Mouse (Mus musculus) lung, adult 18-20 months (tissue): ENCODE measurements around the gene Hspb2.

Experiments used
- DNase-seq, 2 experiments: peaks; one replicate each; pipeline ENCODE4 v3.0.0; 2022; ENCODE audit warnings: mixed read lengths in 2 of 2

The Hspb2 gene

DNA sequence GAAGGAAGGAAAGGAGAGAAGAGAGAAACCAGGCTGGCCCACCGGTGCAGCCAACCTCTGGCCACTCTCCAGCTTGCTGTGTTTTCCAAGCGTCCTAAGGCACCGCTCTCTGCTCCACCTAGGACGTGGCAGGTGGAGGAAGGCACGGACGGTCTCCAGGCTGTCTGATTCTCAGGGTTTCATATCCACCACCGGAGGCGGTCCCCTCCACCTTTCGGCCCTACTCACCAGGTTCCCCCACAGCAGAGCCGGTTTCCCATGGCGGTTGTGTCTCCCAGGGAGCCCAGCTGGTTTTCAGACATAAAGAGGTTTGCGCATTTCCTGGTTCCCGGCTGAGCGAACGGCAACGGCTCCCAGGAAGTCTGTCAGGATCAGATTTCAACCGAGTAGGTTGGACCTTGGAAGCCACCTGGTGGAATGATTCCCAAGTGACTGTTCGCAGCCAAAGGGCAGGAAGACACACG lies 5.9 kb downstream of the Hspb2 start, which contains the start of gene 2310030G06Rik:
TSS of gene 2310030G06Rik (minus strand) at position 323 of the 464 bp plus-strand sequence.
- DNase-seq: peak; percentile 76 to 85

DNA sequence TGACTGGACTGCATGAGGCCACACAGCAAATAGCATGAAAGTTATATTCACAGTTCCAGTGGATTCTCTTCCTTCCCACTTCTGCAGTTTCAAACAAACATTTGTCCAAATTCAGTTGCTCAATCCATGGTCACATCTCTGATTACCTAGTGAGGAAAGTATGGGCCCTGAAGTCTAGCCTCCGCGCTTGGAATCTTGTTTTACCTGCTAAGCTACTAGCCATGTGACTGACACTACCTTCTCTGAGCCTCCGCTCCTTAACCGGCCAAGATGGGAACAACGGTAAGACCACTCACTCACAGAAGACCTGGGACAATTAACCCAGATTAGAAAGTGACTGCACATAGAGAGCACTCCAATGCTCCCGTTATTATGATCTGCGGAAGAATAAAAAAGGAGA lies 6.3 kb downstream of the Hspb2 start:
- peak; percentile 68 to 78 for DNase-seq

DNA sequence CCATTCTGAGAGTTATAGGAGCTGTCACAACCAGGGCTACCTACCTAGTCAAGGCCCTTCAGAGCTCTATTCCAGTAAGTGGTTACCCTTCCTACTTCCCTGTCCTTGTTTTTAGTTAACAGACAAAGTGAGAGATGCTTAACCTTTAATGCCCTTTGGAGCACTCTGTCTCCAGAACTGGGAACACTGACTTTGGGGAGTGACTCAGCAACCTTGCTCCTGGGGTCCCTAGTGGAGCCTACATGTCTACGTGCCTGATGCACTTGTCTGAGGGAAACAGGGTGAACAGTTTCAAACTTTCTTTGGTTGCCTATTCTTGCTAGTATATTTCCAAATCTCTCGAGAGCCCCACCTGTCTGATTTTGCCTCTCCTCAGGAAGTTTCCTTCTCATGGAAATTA lies 9.4 kb downstream of the Hspb2 start:
- DNase-seq: no peak

DNA sequence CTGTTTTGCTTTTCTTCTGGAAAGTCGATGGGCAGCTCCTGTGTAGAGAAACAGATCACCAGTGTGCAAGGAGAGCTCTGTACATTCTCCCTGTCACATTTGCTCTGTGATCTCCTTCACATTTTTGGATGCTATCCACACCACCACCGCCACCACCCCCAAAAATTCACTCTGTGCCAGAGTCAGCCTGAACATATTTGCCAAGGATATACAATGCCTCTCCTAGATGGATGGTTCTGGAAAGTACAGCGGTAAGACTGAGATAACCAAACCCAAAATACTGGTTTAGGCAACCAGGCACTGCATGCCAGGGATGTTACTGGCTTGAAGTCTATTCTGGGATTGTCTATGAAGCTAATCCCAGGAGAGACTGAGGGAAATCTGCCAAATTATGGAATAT lies 9.9 kb downstream of the Hspb2 start:
- no peak for DNase-seq

DNA sequence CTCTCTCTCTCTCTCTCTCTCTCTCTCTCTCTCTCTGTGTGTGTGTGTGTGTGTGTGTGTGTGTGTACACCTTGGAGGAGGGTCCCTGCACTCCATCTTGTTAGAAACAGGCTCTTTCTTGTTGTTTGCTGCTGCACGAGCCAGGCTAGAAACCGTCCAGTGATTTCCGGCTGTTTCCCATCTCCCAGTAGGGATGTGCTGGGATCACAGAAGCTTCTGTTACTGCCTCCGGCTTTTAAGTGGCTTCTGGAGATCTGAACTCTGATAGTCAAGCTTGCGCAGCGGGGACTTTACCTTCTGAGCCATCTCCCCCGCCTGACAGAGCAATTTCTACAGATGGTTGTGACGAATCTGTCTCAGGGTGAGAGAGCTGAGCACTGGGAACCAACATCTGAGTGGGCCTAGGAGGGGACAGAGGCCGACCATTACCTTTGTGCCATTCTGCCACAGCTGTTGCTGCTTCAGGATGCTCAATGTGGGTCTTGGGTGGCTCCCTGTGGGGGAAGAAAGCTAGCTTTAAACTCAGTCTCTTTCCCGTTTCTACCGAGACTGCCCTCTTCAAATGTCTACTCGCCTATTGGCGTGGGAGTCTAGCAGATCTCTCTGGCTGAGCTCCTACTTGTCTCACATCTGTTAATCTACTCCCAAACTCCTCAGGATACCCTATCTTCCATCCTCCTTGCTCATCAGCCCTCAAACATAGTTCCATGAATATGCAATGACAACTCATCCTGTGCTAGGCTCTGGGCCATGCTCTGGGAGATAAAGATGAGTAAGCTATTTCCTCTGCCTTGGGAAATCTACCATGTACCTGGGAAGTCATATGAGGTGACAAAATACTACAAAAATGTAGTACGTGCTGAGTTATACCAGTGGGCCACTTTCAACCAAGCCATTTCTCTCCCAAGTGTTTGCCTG lies 11.0 kb downstream of the Hspb2 start:
- no peak for DNase-seq

DNA sequence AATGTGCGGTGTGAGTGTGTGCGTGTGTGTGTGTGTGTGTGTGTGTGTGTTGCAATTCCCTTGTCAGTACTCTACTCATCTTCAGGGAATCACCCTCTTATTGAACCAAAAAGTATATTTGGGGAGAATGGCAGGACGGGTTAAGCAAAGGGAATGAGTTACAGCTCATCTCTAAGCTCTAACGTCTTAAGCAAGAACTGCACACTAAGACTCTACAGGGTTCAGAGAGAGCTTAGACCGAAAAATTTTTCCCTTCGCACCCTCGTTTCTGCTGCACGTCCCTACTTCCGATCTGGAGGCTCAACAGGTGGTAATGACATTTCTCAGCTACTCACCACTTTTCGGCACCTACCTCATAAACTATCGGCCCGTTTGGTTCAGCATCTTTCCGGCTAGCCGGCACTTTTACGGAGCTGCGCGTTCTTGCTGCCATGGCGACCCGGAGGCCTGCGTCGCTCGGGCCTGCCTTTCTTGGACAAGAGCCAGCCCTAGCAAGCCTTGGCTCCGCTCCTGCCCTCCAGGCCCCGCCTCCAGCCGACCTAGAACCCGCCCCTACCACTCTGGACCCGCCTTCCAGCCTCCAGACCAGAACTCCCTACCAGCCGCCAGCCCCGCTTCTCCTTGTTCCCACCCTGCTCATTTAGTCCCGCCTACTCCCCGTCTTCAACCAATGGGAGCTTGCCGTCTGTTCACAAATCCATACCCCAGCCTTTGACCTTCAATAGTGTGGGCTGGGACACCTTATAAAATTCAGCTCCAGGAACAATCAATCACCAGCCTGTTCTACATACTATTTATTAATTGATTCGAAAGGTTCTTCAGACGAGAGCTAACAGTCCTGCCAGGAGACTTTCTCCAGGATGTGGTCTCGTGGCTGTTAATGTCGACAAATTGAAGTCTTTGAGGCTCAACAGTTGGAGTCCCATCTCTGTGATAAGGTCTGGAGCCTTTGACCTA lies 13.0 kb downstream of the Hspb2 start, which contains the start of gene Dixdc1:
TSS of gene Dixdc1 (minus strand) at position 604 of the 957 bp plus-strand sequence.
- DNase-seq: peak; percentile 95

DNA sequence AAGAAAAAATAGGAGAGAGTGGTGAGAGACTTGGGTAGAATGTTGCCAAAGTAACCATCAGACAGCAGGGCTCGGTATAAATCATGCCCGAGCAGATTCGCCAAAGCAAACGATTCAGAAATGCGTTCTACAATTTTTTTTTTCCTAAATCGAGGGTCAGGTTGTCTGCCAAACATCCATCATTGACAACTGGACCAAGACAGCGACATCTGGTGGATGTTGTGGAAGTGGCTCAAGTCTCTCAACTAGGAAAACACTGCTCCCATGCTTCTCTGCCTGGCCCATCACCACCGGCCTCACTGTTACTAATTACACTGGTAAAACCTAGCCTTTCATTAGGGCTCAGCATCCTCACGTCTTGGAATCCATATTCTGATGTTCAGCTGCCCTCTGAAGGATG lies 17.2 kb downstream of the Hspb2 start:
- peak; percentile 57 to 62 for DNase-seq

DNA sequence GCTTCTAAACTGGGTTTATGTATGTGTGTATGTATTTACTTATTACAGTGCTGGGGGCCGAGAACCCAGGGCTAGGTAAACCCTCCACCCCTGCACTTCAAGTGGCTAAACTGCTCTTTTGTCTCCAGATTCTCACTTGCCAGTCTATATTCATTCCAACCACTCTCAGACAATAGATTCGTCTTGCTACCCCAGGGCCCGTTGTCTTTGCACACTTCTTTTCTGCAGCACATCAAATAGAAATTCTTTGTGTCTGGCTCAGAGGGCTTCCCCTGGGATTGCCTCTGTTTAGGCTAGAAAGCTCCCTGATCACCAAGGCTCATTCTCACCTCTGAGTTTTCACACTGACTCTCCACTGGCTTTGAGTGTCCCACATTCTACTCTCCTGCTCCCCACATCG lies 19.6 kb downstream of the Hspb2 start:
- DNase-seq: no peak

DNA sequence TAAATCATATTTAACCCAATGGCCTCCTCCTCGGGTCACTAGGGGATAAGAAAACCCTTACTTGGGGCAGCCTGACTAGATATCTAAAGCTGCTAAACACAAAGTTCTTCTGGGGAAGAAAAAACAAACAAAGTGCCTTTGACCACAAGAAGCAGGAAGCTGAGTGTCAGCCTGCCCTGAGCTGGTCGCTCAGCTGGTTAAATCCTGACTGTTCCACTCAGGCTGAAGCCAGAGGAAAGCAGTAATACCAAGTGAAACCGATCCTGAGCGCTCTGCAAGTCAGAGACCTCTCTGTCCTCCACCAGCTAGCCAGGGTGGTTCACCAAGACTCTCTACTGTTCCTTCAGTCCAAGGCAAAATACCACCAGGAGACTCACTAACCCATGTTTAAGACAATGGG lies 22.6 kb downstream of the Hspb2 start:
- DNase-seq: no peak

DNA sequence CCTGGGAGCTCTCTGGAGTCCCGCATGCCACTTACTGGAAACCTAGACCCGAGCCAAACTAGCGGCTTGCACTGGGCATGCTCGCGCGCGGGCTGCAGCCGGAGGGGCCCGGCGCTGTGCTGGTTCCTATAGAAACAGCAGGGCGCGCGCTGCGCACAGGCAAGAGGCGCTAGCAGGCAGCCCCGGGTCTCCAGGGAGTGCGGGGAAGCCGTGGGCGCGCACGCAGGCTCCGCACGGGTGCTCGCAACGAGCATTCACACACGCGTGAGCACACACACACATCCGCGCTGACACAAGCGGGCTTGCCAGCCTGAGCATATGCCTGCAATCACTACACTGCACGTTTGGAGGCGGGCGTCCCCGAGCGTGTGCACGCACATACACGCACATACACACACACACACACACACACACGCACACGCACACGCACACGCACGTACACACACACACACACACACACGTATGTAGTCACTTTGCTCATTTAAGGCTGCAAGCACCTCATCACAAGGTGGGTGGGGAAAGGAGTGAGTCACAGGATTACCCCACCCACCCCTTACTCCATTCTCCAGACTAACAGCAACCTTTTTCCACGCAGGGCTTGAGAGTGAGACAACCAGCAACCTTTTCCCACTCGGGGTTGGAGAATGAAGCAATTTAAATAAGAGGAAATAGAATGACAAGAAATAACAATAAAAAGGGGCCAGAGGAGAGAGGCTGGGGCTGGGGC lies 24.1 kb downstream of the Hspb2 start:
- peak in 1 of 2 experiments; percentile 62 for DNase-seq

DNA sequence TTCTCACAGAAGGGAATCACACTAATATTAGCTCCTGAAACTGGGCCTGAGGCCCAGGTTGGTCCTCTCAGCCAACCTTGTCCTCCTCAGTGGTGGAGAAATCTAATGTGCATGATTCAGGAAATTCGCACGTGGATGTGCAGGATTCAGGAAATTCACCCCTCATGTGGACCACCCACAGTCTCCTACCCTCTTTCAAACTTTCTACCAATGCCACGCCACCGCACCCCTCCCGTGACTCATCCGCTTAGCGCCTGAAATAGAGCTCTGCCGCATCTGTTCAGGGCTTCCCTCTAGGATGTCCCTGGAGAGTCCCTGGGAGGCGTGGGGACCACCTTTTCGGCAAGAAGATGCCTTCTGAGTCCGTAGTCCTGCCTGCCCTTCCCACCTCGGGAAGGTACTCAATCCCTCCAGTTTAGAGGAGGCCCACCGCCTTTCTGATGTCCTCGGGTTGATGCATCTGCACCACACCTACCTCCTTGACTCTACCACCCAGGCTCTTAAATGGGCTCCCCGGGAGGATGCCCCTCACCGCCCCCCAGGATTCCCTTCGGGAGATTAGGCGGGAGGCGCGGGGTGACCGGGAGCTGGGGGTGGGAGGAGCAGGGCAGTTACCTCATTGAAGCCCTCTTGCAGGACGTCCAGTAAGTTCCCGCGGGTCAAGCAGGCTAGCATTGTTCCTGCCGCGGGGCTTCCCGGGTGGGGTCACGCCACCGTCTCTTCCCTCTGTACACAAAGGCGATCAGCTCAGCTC lies 24.8 kb downstream of the Hspb2 start:
- DNase-seq: no peak

DNA sequence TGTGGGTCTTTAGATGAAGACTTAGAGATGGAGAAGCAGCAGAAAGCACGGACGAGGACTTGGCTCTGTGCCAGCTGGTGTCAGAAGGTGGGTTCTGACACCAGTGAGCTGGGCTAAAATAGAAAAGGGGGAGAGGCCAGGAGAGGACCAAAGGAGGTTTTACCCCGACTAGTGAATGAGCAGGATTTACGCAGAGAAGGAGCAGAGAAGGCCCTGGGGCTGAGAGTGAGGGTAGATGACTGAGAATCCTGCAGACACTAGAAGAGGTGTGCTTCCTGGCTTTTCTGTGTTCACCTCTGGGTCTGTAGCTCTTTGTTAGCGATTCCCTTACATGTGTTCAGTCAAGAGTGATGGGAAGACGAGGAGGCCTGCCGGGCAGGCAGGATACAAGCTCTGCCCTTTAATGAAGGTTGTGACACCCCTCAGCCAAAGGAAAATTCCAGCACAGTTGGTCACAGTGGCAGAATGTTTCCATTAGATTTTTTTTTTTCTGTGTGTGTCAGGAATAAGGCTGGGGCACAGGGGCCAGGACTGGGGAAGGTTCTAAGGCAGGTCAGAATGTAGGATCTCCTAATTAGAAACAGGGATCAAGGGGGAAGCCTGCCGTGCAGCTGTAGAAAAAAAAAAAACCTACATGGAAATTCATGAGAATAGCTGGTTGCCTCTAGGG lies 26.1 kb downstream of the Hspb2 start:
- DNase-seq: no peak

DNA sequence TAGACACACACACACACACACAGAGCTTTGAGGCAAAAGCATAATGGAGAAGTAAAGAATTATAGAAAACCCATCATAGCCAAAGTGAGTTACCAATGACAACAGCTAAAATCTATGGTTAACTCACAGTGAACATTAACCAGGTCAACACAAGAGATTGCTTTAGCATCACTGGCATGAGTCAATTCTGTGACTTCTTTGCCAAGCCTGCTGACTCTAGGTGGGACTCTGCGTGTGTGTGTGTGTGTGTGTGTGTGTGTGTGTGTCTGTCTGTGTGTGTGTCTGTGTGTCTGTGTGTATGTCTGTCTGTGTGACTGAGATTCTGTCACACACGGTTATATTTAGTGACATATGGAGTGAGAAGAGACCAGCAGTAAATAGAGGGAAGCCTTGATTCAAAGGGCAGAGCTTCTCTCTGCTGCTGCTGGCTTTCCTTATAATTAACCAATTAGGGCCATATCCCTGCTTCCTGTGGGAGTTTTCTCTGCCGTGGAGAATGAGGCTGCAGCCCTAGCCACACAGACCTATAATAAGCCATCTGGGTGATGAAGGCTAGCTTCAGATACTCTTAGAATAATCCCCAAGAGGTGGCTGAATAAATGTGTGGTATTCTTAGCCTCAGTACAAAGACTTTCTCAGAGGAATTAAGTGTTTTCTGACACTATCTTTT lies 27.4 kb downstream of the Hspb2 start:
- DNase-seq: no peak

DNA sequence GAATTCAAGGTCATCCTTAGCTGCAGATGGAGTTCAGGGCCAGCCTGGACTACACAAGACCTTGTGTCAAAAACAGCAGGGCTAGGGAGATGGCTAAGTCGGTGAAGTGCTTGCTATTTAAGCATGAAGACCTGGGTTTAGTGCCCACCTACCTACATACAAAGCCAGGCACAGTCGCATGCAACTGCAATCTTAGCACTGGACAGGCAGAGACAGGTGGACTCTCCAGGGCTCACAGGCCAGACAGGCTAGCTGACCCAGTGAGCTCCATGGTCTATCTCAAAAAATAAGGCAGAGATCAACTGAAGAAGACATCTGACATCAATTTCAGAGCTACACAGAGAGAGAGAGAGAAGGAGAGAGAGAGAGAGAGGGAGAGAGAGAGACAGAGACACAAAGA lies 28.0 kb downstream of the Hspb2 start:
- DNase-seq: no peak

DNA sequence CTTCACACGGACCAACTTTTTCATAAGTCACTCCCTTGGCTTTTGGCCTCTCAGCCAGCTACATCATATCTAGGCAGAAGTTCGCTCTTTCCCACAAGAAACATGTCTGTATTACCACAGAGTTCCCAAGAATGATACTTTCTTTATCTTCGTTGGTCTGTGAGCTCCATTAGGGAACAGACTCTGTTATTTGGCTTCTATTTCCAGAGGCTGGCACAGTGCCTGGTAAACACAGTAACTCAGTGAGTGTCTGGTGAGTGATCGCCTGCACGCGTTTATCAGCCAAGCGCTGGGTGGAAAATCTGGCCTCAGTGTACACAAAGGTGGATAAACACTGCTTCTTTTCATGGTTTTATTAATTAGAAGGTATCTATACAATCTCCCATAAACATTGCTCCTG lies 28.7 kb downstream of the Hspb2 start:
- DNase-seq: peak; percentile 78 to 87

DNA sequence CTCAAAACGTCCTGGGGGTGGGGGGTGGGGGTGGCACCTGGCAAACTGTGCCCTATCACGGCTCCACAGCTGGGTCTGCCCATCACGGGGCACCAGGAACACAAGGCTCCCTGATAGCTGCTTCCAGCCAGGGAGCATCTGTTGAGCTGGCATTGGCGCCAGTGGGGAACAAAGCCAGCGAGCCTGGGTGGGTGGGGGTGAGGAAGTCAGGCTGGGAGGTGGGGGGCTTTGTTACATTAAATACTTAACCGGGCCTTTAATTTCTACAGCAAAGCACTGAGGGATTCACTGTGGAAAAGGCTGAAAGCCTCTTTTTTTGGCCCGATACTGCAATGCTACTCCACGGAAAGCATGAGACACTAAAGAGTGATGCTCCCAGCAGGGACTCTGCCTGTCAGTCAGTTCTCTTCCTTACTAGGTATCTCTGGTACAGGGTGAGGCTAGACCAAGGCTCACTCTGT lies 29.7 kb downstream of the Hspb2 start:
- no peak for DNase-seq

DNA sequence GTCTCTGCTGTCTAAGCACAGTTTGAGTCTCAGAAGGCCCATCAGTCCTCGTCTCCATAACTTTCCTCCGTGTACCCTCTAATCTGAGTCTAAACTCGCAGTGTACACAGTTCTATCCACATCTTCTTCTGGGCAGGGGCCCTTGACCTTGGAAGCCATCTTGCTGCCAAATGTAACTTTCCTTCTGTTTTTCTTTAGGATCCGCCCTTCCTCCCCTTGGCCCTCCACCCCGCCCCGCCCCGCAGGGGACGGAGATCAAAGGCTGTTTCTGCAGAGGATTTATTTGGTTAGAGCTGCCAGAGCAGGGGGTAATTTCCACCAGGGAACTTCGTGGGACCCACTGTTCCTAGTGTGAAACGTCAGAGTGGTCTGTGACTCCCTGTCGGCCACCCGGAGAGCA lies 31.1 kb downstream of the Hspb2 start:
- DNase-seq: no peak

DNA sequence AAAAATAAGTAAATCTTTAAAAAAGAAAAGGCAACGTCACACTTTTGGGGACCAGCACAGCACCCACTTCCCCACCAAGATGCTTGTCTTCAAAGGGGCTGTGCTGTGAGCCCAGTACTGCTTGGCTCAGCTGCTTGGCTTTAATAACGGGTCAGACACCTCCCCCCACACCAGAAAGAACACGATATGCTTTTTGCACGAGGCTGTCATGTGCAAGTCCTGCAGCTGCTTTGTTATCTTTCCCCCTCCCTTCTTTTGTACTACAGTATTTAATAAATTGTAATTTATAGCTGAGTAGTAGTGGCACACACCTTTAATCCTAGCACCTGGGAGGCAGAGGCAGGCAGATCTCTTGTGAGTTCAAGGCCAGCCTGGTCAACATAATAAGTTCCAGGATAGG lies 33.3 kb downstream of the Hspb2 start:
- no peak for DNase-seq

DNA sequence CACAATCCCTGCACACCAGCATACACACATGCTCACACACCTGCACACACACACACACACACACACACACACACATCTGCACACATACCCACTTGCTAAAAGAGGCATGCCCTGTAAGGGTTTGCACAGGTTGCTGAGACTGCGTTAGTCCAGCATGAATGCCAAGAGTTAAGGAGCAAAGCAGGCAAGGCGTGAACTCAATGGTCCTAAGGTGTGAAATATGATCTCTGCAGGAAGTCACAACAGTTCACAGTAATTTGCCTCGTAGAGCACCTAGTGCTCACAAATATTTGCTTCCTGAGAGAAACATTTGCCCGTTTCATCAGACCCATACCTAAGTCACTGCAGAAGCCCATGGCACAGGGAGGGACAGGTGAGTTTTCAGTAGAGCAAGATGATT lies 38.0 kb downstream of the Hspb2 start:
- DNase-seq: no peak

DNA sequence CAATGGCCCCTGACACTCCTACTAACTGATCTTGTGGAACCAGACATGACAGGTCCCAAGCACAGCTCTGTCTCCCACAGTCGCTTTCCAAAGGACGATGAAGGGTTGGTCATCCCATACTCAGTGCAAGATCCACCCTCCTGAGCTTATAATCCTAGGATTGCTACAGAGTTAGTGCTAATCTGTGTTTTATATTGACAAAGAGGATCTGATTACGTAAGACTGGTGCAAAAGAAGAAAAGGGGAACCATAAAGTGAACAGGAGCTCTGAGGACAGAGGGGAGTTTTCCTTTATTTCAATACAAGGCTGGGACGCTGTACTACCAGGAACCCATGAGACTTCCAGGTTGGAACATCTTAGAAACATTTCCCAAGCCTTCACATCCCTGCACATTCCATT lies 40.8 kb downstream of the Hspb2 start:
- DNase-seq: no peak

DNA sequence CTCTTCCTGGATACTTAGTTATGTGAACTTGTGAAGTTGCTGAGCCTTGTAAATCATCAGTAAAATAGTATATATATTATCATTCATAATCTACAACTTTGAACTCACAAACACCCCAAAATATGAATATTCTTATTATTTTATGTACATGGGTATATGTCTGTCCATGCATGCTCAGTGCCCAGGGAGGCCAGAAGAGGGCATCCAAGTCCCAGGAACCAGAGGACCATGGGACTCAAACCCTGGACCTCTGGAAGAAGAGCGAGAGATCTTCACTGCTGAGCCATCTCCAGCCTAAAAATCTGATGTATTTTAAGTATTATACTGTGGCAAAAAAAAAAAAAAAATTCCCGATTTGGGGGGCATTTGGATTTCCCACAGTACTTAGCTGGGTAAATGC lies 43.0 kb downstream of the Hspb2 start:
- DNase-seq: peak; percentile 27 to 41
